Mouse (Mus musculus) lung, postnatal 0 days (tissue): Measurements from ENCODE around the gene Vps13a.

Source experiments
- CTCF ChIP-seq: IDR thresholded peaks from 2 replicates; pipeline ENCODE4 v1.5.1; 2016; ENCODE audit warnings: antibody characterized with exemption, mild to moderate bottlenecking
- EP300 ChIP-seq: IDR thresholded peaks from 2 replicates; pipeline ENCODE4 v1.6.1; 2016; ENCODE audit warnings: antibody characterized with exemption, mild to moderate bottlenecking, control low read depth

DNA sequence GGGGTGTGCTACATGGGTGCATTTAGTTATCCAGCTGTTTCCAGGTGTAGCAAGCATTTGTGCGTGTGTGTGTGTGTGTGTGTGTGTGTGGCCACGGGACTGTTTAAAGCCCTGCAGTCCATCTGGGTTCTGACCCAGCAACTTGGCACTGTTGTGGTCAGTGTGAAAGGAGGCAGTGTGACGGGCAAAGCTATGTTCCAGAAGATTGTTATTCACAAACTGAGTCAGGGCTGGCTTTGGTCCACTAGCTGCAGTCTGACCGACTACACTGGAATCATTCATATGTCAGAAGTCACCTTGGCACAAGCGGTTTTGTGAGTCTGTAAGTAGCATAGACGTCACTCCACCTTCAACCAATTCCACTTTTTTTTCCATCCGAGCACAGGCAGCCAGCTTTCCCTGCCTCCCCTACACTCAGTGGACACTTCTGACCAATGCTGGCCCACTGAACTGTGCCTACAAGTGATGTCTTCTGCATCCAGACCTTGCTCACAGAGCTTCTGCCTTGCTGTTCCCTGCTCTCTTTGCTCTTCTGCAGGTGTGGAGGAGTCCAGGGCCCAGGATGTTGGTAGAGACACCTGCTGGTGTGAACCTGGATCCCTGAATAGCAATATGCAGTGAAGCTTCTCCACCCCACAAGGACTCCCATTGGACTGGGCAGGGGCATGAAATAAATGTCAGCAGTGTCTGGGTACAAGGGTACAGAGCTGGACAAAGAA is 187.3 kb downstream of the Vps13a start:
- no peak for TF ChIP-seq CTCF
- TF ChIP-seq EP300 = no peak
